Comparison of ENCODE assay signal across 13 mouse cellular contexts in genomic region chr14:74428226-74428625, GRCm38 (mm10).
DNase-seq lines count a peak whose midpoint lies in the region; TF ChIP-seq lines count a peak whose summit lies in the region.
"Had no signal": no experiment of that assay in that cellular context is flagged by ENCODE, and none has a peak within 500 bp of the region (broad histone marks: within the 10 kb centered on the region; RNA-seq: fewer than 3 reads in every experiment).

No protein-coding gene starts in this region.

- H3K4me3 ChIP-seq in kidney, adult 2 months (ENCODE audit: insufficient read depth, low read depth, low read length), result no peak overlapping the region
- H3K4me3 ChIP-seq: forebrain, embryonic 12.5 days; hindbrain, embryonic 12.5 days; neural tube, embryonic 15.5 days had no signal

- no peak overlapping the region for H3K27ac ChIP-seq in kidney, adult 2 months (ENCODE audit: insufficient read depth, low read depth, low read length)
- H3K27ac ChIP-seq: forebrain, embryonic 12.5 days; hindbrain, embryonic 12.5 days; neural tube, embryonic 15.5 days; stomach, postnatal 0 days had no signal

- no peaks in the 10 kb centered on the region for H3K27me3 ChIP-seq in kidney, adult 2 months (replicated peaks; ENCODE audit: control insufficient read depth, insufficient read depth, low read length)
- H3K27me3 ChIP-seq: forebrain, embryonic 12.5 days; hindbrain, embryonic 12.5 days; neural tube, embryonic 15.5 days had no signal

- DNase-seq in kidney, adult 2 months, result peak; percentile 2
- DNase-seq in kidney, adult 18-20 months, result no peak
- peak; percentile 36 for DNase-seq in adrenal gland, adult 2 months
- DNase-seq in adrenal gland, postnatal 36 days, result peak; percentile 55 to 60
- peak; percentile 6 to 14 for DNase-seq in layer of hippocampus, adult 8-10 months (ENCODE audit: low spot score in 2 of 2)
- no peak for DNase-seq in spleen, postnatal 36 days (ENCODE audit: low spot score in 2 of 2)
- DNase-seq in right cerebral cortex, postnatal 4 days, result no peak
- DNase-seq: cerebellum, adult 11-12 months; gastrocnemius, postnatal 10 days had no signal

- 55% methylated on average over 3 of the region's 3 CpGs for WGBS in kidney, adult 2 months

- no peaks in the 10 kb centered on the region for H3K4me1 ChIP-seq in kidney, adult 2 months (ENCODE audit: control insufficient read depth, insufficient read depth, low read length)
- H3K4me1 ChIP-seq: forebrain, embryonic 12.5 days; hindbrain, embryonic 12.5 days; neural tube, embryonic 15.5 days had no signal

- H3K36me3 ChIP-seq in kidney, adult 2 months (ENCODE audit: control insufficient read depth, insufficient read depth, low read length), result no peaks in the 10 kb centered on the region
- H3K36me3 ChIP-seq: forebrain, embryonic 12.5 days; hindbrain, embryonic 12.5 days; neural tube, embryonic 15.5 days had no signal

- TF ChIP-seq CTCF in kidney, adult 2 months (conservative IDR thresholded peaks at IDR 0.05; ENCODE audit: insufficient read depth, insufficient read length, low read depth, low read length), result no peak

- no peak for TF ChIP-seq POLR2A in kidney, adult 2 months (IDR thresholded peaks at IDR 0.05; ENCODE audit: low read depth, low read length)

Comparison
In these comparisons a context has a peak if more than half of its experiments do, and no peak if none do; other contexts are left out.
1. DNase-seq: peak in kidney, adult 2 months (single experiment), adrenal gland, adult 2 months (single experiment), adrenal gland, postnatal 36 days (2 of 2) and layer of hippocampus, adult 8-10 months (2 of 2); none in kidney, adult 18-20 months (single experiment), spleen, postnatal 36 days (0 of 2) and right cerebral cortex, postnatal 4 days (single experiment).